Mouse (Mus musculus) heart, embryonic 14.5 days (tissue): ENCODE measurements around the gene Lage3. TPM values are rescaled to one million over a fixed set of nuclear protein-coding genes. Genes with fewer than 3 reads are reported as not detected.
"Not testable (repeated sequence)": the region's sequence is repeated elsewhere in the genome, so short reads cannot be mapped to it uniquely, and the experiment has no call there.

Source experiments
- ATAC-seq: fragments of 200-750 bp; cut with Nextera tagmentation; 2 replicates; pipeline ENCODE4 v1.8.0; 2017; ENCODE audit warnings: low read depth, moderate TSS enrichment; ENCODE audit not compliant: insufficient number of reproducible peaks, insufficient read depth, low FRiP score
- H3K27ac ChIP-seq, 2 experiments: fragments of 200-500 bp in 1 of 2; fragments of 300-500 bp in 1 of 2; sonication (generic) in 1 of 2; replicated peaks in 1 of 2; 2 replicates each; pipeline ENCODE4 v1.5.1; 2012 to 2014; ENCODE audit warnings: low read depth in 2 of 2, low read length in 2 of 2, control low read depth in 1 of 2, mild to moderate bottlenecking in 1 of 2, mixed read lengths in 1 of 2; ENCODE audit not compliant: control insufficient read depth in 1 of 2, insufficient read depth in 1 of 2
- H3K27me3 ChIP-seq: fragments of 300-500 bp; sonication (generic); 2 replicates; pipeline ENCODE4 v1.6.1; 2014; ENCODE audit warnings: mild to moderate bottlenecking, low read length, control low read depth; ENCODE audit not compliant: control insufficient read depth, insufficient read depth
- H3K36me3 ChIP-seq: fragments of 300-500 bp; sonication (generic); 2 replicates; pipeline ENCODE4 v1.6.1; 2014; ENCODE audit warnings: mild to moderate bottlenecking, control low read depth, low read length, mixed read lengths; ENCODE audit not compliant: control insufficient read depth, insufficient read depth
- H3K4me1 ChIP-seq, 2 experiments: fragments of 200-500 bp in 1 of 2; fragments of 300-500 bp in 1 of 2; sonication (generic) in 1 of 2; 2 replicates each; pipeline ENCODE4 v1.6.1; 2012 to 2014; ENCODE audit warnings: low read length in 2 of 2, control low read depth in 1 of 2, mixed read lengths in 1 of 2; ENCODE audit not compliant: control insufficient read depth in 2 of 2, insufficient read depth in 2 of 2
- H3K4me2 ChIP-seq: fragments of 300-500 bp; sonication (generic); 2 replicates; pipeline ENCODE4 v1.6.1; 2014; ENCODE audit warnings: mild to moderate bottlenecking, low read length
- H3K4me3 ChIP-seq, 2 experiments: fragments of 200-500 bp in 1 of 2; fragments of 300-500 bp in 1 of 2; sonication (generic) in 1 of 2; 2 replicates each; pipeline ENCODE4 v1.5.1; 2012 to 2014; ENCODE audit warnings: low read length in 2 of 2, mild to moderate bottlenecking in 2 of 2, control low read depth in 1 of 2, low read depth in 1 of 2, moderate library complexity in 1 of 2; ENCODE audit not compliant: control insufficient read depth in 1 of 2, insufficient read depth in 1 of 2
- H3K9ac ChIP-seq: fragments of 300-500 bp; sonication (generic); 2 replicates; pipeline ENCODE4 v1.6.1; 2014; ENCODE audit warnings: mild to moderate bottlenecking, low read length
- H3K9me3 ChIP-seq: fragments of 300-500 bp; sonication (generic); 2 replicates; pipeline ENCODE4 v1.6.1; 2016; ENCODE audit warnings: low read length, control low read depth; ENCODE audit not compliant: control insufficient read depth
- whole genome bisulfite sequencing: fragments of 180-500 bp; shearing (Covaris S2); extraction: QIAGEN DNeasy Blood & Tissue Kit; methylation state at CpG from one replicate; pipeline ENCODE4 v1.1.7; 2014; 5-methylcytosine and 5-hydroxymethylcytosine counted together
- polyA plus RNA-seq: library from polyadenylated mRNA; unstranded; fragments of >200 nt; fragmentation: Nextera tagmentation; extraction: Ambion mirVana; gene quantifications from 2 replicates; pipeline ENCODE4 v1.2.1, GENCODE M21; 2014

Lage3 gene
- polyA plus RNA-seq, 1 experiment from 2014 or later: 103 TPM

- ATAC-seq: no peak
- no peak overlapping the region for H3K27ac ChIP-seq
Observed at GRCm38 (mm10) chrX:74367512-74367911, 14.1 kb upstream of the Lage3 start.

GRCm38 (mm10) chrX:74359171-74359570 is 5.8 kb upstream of the Lage3 start:
- ATAC-seq: no peak
- Histone ChIP-seq H3K36me3 (no peaks in the 10 kb centered on the region), H3K4me1 (no peaks in the 10 kb centered on the region), H3K9ac (no peak overlapping the region), H3K4me3 (no peak overlapping the region), H3K9me3 (no peaks in the 10 kb centered on the region), H3K27ac (no peak overlapping the region), H3K27me3 (no peaks in the 10 kb centered on the region), H3K4me2 (no peak overlapping the region)
- 39% methylated on average over 11 of the region's 11 CpGs for WGBS

More at GRCm38 (mm10) chrX:74367512-74367911, 14.1 kb upstream of the Lage3 start:
- Histone ChIP-seq H3K4me1 (peaks cover 0 to 7% of the 10 kb centered on the region in 2 experiments; a peak in 2 of 4 replicates), H3K9ac (peak overlapping the region; percentile 85), H3K4me3 (peak overlapping the region; percentile 62 to 64), H3K9me3 (no peaks in the 10 kb centered on the region), H3K27me3 (no peaks in the 10 kb centered on the region), H3K4me2 (peak overlapping the region; percentile 68), H3K36me3 (peaks cover 28% of the 10 kb centered on the region)
- WGBS: 54% methylated on average over 10 of the region's 10 CpGs

DNA sequence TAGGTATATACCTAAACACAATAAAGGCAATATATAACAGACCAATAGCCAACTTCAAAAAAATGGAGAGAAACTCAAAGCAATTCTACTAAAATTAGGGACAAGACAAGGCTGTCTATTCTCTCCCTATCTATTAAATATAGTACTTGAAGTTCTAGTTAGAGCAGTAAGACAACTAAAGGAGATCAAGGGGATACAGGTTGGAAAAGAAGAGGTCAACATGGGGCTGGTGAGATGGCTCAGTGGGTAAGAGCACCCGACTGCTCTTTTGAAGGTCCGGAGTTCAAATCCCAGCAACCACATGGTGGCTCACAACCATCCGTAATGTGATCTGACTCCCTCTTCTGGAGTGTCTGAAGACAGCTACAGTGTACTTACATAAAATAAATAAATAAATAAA is 3.7 kb upstream of the Lage3 start:
- not testable (repeated sequence) for H3K36me3 ChIP-seq, H3K9ac ChIP-seq, H3K4me1 ChIP-seq, H3K27me3 ChIP-seq, H3K4me2 ChIP-seq, H3K4me3 ChIP-seq, ATAC-seq, H3K9me3 ChIP-seq, H3K27ac ChIP-seq
- 90% methylated on average over 2 of the region's 3 CpGs for WGBS

GRCm38 (mm10) chrX:74352645-74353466 is 562 bp downstream of the Lage3 start:
- Histone ChIP-seq H3K9me3 (no peaks in the 10 kb centered on the region), H3K27ac (peak overlapping the region; percentile 35 to 44; a peak in 3 of 4 replicates), H3K36me3 (no peaks in the 10 kb centered on the region), H3K4me1 (no peaks in the 10 kb centered on the region; a peak in 1 of 4 replicates), H3K27me3 (no peaks in the 10 kb centered on the region), H3K4me2 (peak overlapping the region; percentile 69), H3K4me3 (peak overlapping the region; percentile 50 to 65), H3K9ac (peak overlapping the region; percentile 68)
- no peak for ATAC-seq
- WGBS: 28% methylated on average over 13 of the region's 13 CpGs

GRCm38 (mm10) chrX:74330166-74330930 is 23.1 kb downstream of the Lage3 start:
- Histone ChIP-seq H3K4me1 (peaks cover 5% of the 10 kb centered on the region in 2 experiments; a peak in 2 of 4 replicates), H3K27ac (no peak overlapping the region), H3K9me3 (no peaks in the 10 kb centered on the region), H3K4me3 (no peak overlapping the region), H3K36me3 (peaks cover 9% of the 10 kb centered on the region), H3K9ac (no peak overlapping the region), H3K27me3 (no peaks in the 10 kb centered on the region), H3K4me2 (peak overlapping the region; percentile 71; the same call in 1 of the 2 replicates)
- ATAC-seq: no peak
- WGBS: 38% methylated on average over 2 of the region's 2 CpGs

DNA sequence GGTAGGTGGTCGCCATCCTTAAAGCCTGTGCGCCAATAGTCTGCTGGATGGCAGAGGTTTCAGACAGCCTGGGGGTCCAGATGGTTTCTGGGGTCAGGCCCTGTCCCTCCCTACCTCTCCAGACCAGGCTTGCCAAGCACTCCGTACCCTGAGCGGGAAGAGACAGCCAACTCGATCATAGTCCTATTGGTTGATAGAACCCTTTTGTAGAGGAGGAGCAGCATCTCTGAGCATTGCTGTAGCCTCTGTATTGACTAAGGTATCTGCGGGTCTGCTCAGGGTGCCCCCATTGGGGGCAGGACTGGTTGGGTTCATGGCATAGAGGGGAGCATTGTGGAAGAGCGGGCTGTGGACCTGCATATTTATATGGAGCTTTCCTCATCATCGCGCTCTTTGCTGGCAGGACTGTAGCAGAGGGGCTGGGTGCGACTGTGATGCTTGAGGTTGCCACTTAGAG is 24.2 kb downstream of the Lage3 start:
- Histone ChIP-seq H3K36me3 (peaks cover 5% of the 10 kb centered on the region; the same call in 1 of the 2 replicates), H3K4me3 (peak overlapping the region; percentile 45 to 52), H3K27ac (no peak overlapping the region), H3K27me3 (no peaks in the 10 kb centered on the region), H3K9me3 (no peaks in the 10 kb centered on the region), H3K9ac (peak overlapping the region; percentile 70), H3K4me1 (peaks cover 5% of the 10 kb centered on the region in 2 experiments; a peak in 2 of 4 replicates), H3K4me2 (peak overlapping the region; percentile 71)
- 35% methylated on average over 10 of the region's 10 CpGs for WGBS
- ATAC-seq: 0 out of 2 replicates have a peak, but pooled peaks have one; percentile 15

- H3K9ac ChIP-seq: peak within 1 kb of the TSS; percentile 70
- H3K9me3 ChIP-seq: no peaks in the 10 kb centered on the region
- peak within 1 kb of the TSS; percentile 45 to 52 for H3K4me3 ChIP-seq
- H3K4me1 ChIP-seq: peaks cover 5% of the 10 kb centered on the region in 2 experiments; a peak in 2 of 4 replicates
- peaks cover 5% of the 10 kb centered on the region; the same call in 1 of the 2 replicates for H3K36me3 ChIP-seq
- peak; percentile 85 for ATAC-seq
- peak within 1 kb of the TSS; percentile 52; a peak in 3 of 4 replicates for H3K27ac ChIP-seq
- 20% methylated on average over 22 of the region's 30 CpGs for WGBS
- H3K27me3 ChIP-seq: no peaks in the 10 kb centered on the region
- peak within 1 kb of the TSS; percentile 71 for H3K4me2 ChIP-seq
Observed at GRCm38 (mm10) chrX:74328725-74329161, 24.7 kb downstream of the Lage3 start, which contains the start of gene Plxna3. Gene Plxna3 (plus strand): TSS chrX:74329066.
